Mouse (Mus musculus) adrenal gland (tissue): Measurements from ENCODE around the gene Nf2.

Experiments
- intact Hi-C: fragments of 180-260 bp; cut with DNase I; formaldehyde crosslinking; loops from one replicate; pipeline ENCODE4 v1.15.1; 2025
- long read RNA-seq, 2 experiments: library from polyadenylated mRNA; unstranded; transcript quantifications; one replicate each; pipeline ENCODE4 v2.0.0; 2020; ENCODE audit warnings: borderline replicate concordance in 1 of 2; ENCODE audit not compliant: insufficient replicate concordance in 1 of 2

Nf2 gene
- long read RNA-seq, experiment 1, full-length matches to known transcripts = 2 of 19 reads
- long read RNA-seq, experiment 1, partial matches to known transcripts = 6 of 19 reads
- long read RNA-seq, experiment 1, other reads (novel, unspliced or antisense) = 11 of 19 reads
- long read RNA-seq, experiment 2, full-length matches to known transcripts = 4 of 20 reads
- long read RNA-seq, experiment 2, partial matches to known transcripts = 3 of 20 reads
- long read RNA-seq, experiment 2, other reads (novel, unspliced or antisense) = 13 of 20 reads

DNA sequence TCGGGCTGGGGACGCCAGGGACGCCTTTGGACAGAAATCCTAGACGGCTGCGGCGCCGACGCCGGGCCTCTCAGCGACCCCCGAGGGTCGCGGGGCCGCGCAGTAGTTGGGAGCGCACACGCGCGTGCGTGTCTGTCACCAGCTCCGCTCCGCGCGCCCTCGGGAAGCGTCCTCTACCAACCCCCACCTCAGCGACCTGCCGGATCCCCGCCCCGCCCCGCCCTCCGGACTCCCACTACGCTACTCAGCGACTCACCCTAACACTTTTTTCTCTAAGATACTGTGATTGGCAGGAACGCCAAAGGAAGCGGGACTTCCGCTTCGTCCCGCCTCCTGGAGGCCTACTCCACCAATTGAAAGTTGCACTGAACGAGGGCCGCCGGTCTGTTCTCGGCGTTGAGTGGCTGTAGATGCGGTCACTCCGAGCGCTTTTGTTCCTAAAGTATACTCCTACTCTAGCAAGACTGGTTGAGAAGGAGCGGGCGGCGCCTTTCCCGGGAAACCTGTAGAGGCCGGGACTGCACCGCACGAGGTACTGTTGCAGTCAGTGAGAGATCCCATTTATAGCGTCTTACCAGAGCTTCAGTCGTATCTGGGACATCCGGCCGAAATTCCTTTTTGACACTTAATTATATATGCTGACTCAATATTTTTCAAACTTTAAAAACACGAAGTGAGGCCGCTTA lies at the start of gene Nf2:
Gene Nf2, minus strand, starts transcription at position 279 of the 686 bp plus-strand sequence.
- intact Hi-C loops = no loop called here

DNA sequence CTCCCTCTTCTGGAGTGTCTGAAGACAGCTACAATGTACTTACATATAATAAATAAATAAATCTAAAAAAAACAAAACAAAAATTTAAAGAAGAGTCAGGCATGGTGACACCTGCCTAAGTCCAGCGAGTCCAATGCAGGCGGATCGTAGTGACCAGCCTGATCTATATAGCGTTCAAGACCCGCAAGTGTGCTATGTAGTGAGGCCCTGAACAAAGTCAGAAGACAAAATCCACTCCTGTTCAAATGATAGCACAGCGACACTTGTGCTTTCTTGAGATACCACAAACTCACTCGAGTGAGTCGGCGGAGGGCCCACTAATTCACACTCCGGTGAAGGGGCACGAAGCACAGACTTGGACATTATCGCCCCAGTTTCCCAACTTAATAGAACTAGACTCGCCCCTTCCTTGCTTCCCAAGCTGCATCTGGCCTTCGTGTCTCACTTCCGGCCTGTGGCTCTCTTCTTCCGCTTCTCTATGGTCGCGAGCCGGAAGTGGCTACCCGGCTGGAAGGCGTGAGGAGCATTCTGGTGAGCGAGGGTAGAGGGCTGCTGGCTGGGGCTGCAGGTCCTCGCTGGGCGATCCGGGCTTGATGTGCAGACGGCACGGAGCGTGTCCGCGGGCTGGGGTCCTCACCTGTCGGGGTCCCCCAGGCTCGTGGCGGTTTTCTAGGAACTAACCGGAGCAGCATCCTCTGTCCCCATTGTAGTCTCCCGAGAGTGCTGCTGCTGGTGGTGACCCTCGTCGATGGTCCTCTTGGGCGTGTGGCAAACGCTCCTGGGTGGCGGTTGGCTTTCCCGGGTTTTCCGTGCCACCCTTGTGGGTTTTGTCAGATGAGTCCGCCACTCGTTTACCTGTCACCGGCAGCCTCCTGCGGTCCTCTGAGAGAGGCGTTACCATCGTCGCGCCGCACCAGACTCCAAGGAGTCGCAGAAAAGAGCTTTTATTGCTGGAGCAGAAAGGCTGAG lies 45.8 kb upstream of the Nf2 start, which contains the start of gene Thoc5:
Gene Thoc5, plus strand, starts transcription at position 473 of the 969 bp plus-strand sequence.
- intact Hi-C loops = no loop called here

DNA sequence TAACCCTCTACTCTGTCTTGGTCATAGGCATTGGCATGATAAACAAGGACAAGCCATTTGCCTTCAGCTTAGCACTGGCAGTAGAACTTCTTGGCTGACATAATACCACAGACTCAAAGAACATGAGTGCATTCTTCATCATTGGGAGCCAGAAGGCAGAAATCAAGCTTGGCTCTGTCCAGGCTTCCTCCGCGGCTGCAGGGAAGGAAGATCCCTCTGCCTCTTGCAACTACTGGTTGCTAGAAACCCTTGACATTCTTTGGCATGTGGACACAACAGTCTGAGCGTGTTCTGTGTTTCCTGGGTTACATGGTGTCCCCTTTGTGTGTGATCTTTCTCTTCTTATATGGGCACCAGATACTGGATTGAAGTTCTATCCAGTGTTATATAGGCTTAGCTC lies 37.7 kb upstream of the Nf2 start:
- intact Hi-C loops = no loop called here

DNA sequence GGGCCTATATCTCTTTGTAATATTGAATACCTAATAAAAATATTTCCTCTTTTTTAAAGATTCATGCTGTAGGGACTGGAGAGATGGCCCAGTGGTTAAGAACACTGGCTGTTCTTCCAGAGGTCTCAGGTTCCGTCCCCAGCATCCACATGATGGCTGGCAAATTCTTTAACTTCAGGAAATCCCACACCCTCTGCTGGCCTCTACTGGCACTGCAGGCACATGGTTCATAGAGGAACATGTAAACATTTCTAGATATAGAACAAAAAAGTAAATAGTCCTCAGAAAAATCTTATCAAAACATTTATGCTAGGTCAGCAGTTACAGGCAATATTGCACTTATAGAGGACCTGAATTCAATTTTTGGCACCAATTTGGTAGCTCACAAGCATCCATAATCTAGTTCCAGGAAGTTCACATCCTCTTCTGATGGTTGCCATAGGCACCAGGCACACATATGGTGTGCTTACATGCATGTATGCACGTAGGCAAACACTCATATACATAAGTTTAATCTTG lies 36.1 kb upstream of the Nf2 start:
- intact Hi-C loops = no loop called here

DNA sequence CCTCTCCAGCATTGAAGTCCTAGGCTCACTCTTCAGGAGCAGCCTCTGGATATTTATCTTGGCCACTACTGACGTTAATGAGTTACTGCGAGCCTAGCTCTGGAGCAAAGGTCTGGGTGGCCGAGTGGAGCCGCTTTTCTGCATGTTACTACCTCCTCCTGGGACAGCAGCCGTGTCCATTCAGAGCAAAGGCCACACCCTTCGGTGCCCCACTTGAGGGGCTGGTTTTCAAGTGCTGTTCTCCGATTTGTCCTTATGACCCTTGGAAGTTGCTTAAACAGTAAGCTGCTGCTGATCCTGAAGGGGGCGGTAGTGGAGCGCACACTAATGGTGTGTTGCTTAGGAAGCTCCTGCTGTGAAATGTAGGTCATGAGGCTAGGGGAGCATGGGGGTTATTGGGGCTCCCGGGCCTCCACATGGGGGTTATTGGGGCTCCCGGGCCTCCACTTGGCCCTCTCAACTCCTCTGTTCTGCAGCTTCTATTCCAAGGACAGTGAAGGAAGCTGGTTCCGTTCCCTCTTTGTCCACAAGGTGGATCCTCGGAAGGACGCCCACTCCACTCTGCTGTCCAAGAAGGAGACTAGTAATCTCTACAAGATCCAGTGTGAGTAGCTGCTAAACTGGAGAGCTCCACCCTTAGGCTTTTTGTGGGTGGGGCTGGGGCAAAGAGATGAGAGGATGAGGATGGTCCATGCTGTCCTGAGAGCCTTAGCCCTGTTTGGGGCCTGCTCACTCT lies 33.7 kb upstream of the Nf2 start:
- intact Hi-C loops = no loop called here

DNA sequence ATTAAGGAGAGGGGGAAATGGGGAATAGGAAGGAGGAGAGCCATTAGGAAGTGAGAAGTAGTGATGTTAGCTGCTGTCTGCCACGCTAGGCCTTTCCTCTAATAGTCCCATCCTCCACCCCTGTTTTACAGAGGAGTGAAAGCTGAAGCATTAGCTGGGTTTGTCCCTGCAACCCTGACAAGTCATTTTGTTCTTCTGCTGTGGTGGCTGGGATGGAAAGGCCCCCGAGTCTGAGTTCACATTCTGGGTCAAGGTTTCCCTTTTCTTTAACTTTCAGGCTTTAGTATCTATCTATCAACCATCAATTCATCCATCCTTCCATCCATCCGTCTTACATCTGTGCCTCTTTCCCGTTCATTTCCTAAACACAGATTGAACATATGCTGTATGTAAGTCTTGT lies 31.8 kb upstream of the Nf2 start:
- intact Hi-C loops = no loop called here

DNA sequence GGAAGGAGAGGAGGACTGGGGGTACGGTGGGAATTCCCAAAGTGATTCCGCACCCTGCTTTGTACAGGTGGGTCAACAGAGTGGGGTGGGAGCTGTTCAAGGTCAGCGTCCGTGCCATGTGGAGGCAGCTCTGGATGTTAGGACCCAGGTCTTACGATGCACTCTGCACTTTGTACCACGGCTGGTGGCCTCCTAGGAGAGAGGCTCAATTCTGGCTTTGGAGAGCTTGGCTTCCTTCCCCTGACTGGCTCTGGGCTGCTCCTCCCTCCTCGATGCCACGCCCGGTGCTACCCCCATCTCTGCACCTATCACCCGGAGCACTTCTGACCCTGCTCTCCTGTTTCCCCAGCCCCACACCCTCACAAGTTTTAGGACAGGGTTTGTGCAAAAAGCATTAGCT lies 25.2 kb upstream of the Nf2 start:
- intact Hi-C loops = no loop called here

DNA sequence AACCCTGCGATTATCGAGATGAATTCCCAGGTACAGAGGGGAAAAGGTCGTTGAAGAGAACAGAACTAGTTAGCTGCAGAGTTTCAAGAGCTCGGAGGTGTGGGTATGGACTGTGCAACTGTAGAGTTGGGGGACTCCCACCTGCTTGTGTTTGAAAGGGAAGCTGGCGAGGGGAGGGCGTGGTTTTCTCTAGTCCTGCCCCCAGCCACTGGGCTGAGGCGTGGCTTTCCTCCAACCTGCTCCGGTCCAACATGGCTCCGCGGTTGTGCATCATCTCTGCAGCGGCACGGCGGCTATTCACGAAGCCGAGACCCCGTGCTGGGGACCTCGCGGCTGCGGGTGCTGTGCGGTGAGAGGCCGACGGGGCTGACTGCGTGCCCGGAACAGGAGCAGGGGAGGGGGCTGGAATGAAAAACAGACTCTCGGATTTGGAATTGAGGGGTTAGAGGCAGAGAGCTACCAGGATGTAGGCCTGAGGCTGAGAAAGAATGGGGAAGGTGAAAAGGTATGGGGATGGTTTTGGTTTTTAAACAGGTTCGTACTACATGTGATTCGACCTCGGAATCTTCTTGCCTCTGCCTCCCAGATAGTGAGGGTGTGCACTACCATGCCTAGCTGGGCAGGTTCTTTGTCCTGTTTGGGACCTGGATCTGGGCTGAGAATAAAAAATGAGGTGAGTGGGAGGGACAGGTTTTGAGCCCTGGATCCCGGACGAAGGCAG lies 24.6 kb upstream of the Nf2 start, which contains the start of gene Nipsnap1:
Gene Nipsnap1, plus strand, starts transcription at position 197 of the 721 bp plus-strand sequence.
- intact Hi-C loops = no loop called here

DNA sequence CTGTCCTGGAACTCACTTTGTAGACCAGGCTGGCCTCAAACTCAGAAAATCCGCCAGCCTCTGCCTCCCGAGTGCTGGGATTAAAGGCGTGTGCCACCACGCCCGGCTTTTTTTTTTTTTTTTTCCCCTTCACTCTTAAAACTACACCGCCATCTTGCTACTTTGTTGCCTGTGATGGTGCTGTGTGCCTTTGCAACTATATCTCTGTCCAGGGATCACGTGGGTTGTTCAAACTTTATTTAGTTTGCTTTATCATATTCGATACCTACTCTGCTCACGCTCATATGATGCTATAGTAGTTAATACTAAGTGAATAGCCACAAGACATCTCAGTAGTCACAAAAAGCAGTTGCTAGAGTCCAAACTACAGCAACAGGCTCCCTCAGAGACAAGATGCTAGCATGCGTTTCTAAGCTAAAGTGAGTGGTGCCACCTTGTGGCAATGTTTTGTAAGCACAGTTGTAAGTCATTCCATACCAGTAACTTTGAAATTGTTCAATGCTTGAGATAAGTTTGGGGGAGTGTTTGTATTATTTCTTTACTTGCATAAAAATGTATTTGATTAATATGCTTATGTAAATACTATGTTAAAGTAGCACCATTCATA lies 16.4 kb upstream of the Nf2 start:
- intact Hi-C loops = loop anchor here (10.0 kb wide), 1 partner anchor 431 kb away; no protein-coding TSS in a partner anchor

DNA sequence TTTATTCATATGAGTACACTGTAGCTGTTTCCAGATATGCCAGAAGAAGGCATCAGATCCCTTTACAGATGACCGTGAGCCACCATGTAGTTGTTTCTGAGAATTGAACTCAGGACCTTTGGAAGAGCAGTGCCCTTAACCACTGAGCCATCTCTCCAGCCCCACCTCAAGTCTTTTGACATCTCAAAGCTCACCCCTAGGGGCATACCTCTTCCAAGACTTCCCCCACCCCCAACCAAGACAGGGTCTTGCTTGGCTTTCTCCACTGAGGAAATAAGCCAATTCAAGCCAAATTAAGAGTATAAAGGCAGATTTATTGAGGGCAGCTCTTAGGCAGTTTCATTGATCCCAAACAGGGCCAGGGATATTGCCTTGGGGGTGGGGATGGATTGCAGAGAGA lies 13.4 kb upstream of the Nf2 start:
- intact Hi-C loops = loop anchor here (10.0 kb wide), 1 partner anchor 428 kb away; no protein-coding TSS in a partner anchor

DNA sequence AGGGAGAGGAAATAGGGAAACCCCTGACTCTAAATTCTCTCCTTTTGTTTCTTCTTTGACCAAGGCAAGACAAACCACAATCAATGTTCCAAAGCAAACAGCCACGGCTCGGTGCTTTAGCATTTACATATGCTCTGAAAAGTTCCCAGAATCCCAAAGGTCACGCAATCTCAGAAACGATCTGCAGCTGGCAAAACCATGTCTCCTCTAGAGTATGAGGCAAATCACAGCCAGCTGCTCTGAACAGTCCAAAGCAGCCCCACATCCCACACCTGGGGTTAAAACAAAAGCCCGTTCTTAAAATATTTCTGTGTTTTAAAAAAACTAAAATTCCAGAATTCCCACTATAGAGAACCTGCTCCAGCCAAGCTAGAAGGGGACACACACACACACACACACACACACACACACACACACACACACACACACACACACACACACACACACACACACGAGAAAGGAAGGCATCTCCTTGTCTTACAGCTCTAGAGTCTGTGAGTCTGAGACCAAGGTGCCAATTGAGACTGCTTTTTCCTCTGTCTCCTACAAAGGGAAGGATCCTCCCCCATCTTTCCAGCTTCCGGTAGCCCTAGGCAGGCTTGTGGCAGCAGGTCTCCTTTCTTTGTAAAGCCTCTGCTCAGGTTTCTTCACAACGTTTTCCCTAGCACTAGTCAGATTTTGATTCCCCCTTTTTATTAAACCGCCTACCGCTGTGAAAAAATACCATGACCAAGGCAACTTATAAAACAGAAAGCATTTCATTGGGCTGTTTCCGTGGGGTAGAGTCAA lies 12.7 kb upstream of the Nf2 start:
- intact Hi-C loops = loop anchor here (10.0 kb wide), 1 partner anchor 427 kb away; no protein-coding TSS in a partner anchor

DNA sequence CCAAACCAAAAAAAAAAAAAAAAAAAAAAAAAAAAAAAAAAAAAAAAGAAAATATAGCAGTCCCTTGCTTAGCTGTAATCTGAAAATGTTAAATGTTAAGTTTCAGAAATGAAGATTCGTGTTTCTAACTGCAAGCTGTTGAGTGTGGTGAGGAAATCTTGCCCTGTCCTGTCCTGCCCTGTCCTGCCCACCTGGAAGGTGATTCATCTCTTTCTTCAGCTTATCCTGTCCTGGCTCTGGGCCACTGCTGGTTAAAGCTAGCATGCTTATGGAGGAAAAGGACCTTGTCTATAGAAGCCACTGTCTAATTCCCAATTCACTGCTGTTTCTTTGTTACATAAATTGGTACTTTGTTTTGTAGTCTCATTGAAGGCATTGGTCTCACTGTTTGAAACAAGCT lies 11.7 kb upstream of the Nf2 start:
- intact Hi-C loops = loop anchor here (10.0 kb wide), 1 partner anchor 426 kb away; no protein-coding TSS in a partner anchor

DNA sequence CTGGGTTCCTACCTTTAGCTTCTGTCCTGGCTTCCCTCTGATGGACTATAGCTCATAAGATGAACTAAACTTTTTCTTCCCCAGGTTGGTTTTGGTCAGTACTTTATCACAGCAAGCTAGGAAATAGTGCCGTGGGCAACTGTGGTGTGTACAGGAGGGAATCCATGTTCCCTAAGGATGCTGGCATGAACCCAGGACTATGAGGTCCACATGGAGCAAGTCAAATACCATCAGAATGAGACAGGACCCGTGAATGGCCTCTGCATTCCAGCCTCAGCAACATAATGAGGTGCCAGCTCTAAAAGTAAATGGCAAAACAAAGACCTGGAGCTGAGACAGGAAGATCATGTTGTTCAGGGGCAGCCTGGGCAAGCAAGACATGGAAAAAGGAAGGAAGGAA lies 9.1 kb upstream of the Nf2 start:
- intact Hi-C loops = no loop called here

DNA sequence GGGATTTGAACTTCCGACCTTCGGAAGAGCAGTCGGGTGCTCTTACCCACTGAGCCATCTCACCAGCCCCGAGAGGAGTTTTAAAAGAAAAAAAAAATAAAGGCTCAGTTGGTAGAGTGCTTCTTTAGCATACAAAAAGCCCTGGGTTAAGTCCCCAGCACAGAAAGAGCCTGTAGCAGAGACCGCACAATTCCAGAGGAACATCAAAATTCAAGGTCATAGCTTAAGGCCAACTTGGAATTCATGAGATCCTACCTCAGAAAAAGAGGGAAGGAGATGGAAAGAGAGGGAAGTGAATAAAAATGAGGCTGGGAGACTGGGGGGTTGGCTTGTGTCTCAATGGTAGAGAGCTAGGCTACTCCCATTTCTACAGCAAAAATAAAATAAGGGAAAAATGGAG lies 4.8 kb upstream of the Nf2 start:
- intact Hi-C loops = no loop called here

DNA sequence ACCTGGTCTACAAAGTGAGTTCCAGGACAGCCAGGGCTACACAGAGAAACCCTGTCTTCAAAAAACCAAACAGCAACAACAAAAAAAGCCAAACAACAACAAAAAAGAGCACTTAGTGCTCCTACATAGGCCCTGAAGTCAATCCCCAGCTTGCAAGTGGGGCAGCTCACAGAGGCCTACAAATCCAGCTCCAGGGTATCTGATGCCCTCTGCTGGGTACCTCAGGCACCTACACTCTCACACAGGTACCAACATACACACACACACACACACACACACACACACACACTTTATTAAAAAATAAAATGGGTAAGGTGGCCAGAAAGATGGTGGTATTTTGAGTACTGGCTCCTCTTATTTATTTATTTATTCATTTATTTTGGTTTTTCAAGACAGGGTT lies 3.7 kb upstream of the Nf2 start:
- intact Hi-C loops = no loop called here

DNA sequence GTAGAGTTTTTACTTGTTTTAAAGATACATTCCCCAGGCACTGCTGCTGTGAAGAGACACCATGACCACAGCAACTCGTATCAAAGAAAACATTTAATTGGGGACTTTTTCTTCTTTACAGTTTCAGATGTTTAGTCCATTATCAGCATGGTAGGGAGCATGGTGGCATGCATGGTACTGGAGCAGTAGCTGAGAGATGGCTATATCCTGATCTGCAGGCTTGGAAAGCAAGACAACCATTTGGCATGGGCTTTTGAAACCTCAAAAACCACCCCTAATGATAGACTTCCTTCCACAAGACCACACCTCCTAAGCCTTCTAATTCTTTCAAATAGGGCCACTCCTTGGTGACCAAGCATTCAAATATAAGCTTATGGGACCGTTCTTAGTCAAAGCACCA lies 1.1 kb upstream of the Nf2 start:
- intact Hi-C loops = no loop called here

DNA sequence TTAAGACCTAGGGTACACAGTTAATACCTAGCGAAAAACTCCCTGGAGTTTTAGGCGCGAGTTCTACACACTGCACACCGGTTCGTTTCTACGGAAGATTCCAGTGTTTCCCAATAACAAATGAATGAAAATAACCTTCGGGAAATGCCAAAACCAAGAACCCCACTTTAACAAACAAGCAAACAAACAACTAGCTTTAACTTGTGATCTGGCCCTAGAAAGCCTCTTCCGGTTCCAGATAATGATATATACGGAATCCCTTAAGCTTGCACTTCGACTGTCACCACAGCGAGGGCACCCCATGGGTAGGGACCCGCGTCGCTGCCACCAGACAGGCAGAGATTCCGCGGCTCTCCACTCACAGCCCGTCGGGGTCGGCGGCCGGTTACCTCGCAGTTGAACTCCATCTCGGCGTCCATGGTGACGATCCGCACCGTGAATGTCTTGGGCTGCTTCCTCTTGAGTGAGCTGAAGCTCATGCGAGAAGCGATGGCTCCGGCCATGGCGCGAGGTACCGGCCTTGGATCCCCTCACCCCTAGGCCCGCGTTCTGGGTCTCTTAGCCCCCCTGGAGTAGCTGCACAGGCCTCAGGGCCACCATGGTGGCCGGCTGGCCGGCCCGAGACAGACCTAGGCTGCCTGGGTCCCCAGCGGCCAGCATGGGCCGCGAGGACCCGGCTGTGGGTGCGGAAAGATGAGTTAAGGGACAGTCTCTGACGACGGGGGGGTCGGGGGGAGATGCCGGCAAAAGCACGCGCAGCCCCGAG lies 670 bp downstream of the Nf2 start:
- intact Hi-C loops = no loop called here
